ENCODE assay signal across 7 mouse cellular contexts in genomic region chr4:141142285-141142811, GRCm38 (mm10). TPM values are rescaled to one million over a fixed set of nuclear protein-coding genes. Genes with fewer than 3 reads are reported as not detected.
DNase-seq lines count a peak whose midpoint lies in the region; ATAC-seq and TF ChIP-seq lines count a peak whose summit lies in the region.

No protein-coding gene starts in this region.

- no peaks in the 10 kb centered on the region for H3K36me3 ChIP-seq in CH12.LX (replicated peaks in 1 of 2; ENCODE audit: control insufficient read depth in 1 of 2, insufficient read depth in 1 of 2, low read length in 1 of 2)
- no peaks in the 10 kb centered on the region for H3K36me3 ChIP-seq in heart, embryonic 14.5 days (ENCODE audit: control insufficient read depth, insufficient read depth, low read length)
- H3K36me3 ChIP-seq in lung, embryonic 14.5 days (ENCODE audit: insufficient read depth): no peaks in the 10 kb centered on the region

- H3K27ac ChIP-seq in CH12.LX (ENCODE audit: insufficient read depth, low read depth): peak overlapping the region; percentile 84
- peak overlapping the region; percentile 2 to 15; a peak in 3 of 4 replicates for H3K27ac ChIP-seq in heart, embryonic 14.5 days (replicated peaks in 1 of 2; ENCODE audit: control insufficient read depth in 1 of 2, insufficient read depth in 1 of 2, low read depth in 2 of 2, low read length in 2 of 2)
- H3K27ac ChIP-seq in lung, embryonic 14.5 days (ENCODE audit: low read depth): no peak overlapping the region

- peak; percentile 79 for DNase-seq in CH12.LX (ENCODE audit: extremely low read depth)
- peak; percentile 87 for DNase-seq in adipocyte (ENCODE audit: low spot score)
- peak; percentile 70 for DNase-seq in embryo, embryonic 9.5 days (ENCODE audit: extremely low spot score)
- peak; percentile 71 to 91 for DNase-seq in layer of hippocampus, adult 18-20 months (ENCODE audit: low spot score in 2 of 2)
- DNase-seq in lung, embryonic 14.5 days: peak; percentile 91
- DNase-seq in right cerebral cortex, postnatal 10 days (ENCODE audit: low spot score in 2 of 2): peak; percentile 80 to 85

- no peaks in the 10 kb centered on the region for H3K9me3 ChIP-seq in CH12.LX (replicated peaks; ENCODE audit: low read length)
- H3K9me3 ChIP-seq in heart, embryonic 14.5 days (ENCODE audit: control insufficient read depth, low read length): no peaks in the 10 kb centered on the region
- no peaks in the 10 kb centered on the region for H3K9me3 ChIP-seq in lung, embryonic 14.5 days (ENCODE audit: low read depth, low read length)

- peak; percentile 68 for TF ChIP-seq EP300 in CH12.LX (IDR thresholded peaks at IDR 0.05; ENCODE audit: low read length)

- H3K4me1 ChIP-seq in CH12.LX (ENCODE audit: control insufficient read depth in 1 of 2, insufficient read depth in 2 of 2): peaks cover 20 to 54% of the 10 kb centered on the region in 2 experiments
- peaks cover 3 to 13% of the 10 kb centered on the region in 2 experiments; a peak in 2 of 4 replicates for H3K4me1 ChIP-seq in heart, embryonic 14.5 days (ENCODE audit: control insufficient read depth in 2 of 2, insufficient read depth in 2 of 2, low read length in 2 of 2)
- peaks cover 19% of the 10 kb centered on the region; the same call in 1 of the 2 replicates for H3K4me1 ChIP-seq in lung, embryonic 14.5 days (ENCODE audit: insufficient read depth)

- in situ Hi-C loops in CH12.LX (cut with MboI; ENCODE audit: low pct_ligation_motif_present, low pct_unique_long_range_greater_than_20kb, low sequenced_read_pairs): loop anchor here (10.0 kb wide), 2 partner anchors 72 to 222 kb away; partner anchors contain the start of genes Fam131c and Rsg1

- peak; percentile 81 for TF ChIP-seq RAD21 in CH12.LX (IDR thresholded peaks at IDR 0.05; ENCODE audit: low read depth, low read length)

- WGBS in heart, embryonic 14.5 days: 22% methylated on average over 9 of the region's 9 CpGs
- WGBS in lung, embryonic 14.5 days: 24% methylated on average over 9 of the region's 9 CpGs

- peak overlapping the region; percentile 70 for H3K4me2 ChIP-seq in CH12.LX (ENCODE audit: insufficient read depth, low read depth, poor library complexity, severe bottlenecking)
- H3K4me2 ChIP-seq in heart, embryonic 14.5 days (ENCODE audit: low read length): peak overlapping the region; percentile 56
- peak overlapping the region; percentile 40; the same call in 1 of the 2 replicates for H3K4me2 ChIP-seq in lung, embryonic 14.5 days

- 0 out of 2 replicates have a peak, but pooled peaks have one; percentile 20 for TF ChIP-seq POLR2A in CH12.LX (IDR thresholded peaks at IDR 0.05; ENCODE audit: low read depth, low read length)

- dilution Hi-C loops in CH12.LX (cut with MboI; ENCODE audit: extremely low pct_ligation_motif_present, extremely low pct_unique_long_range_greater_than_20kb, low sequenced_read_pairs): no loop called here

- no peaks in the 10 kb centered on the region for H3K27me3 ChIP-seq in CH12.LX (replicated peaks)
- H3K27me3 ChIP-seq in heart, embryonic 14.5 days (ENCODE audit: control insufficient read depth, insufficient read depth, low read length): no peaks in the 10 kb centered on the region
- H3K27me3 ChIP-seq in lung, embryonic 14.5 days (ENCODE audit: insufficient read depth, low read length): no peaks in the 10 kb centered on the region

- no peak for ATAC-seq in heart, embryonic 14.5 days (ENCODE audit: insufficient number of reproducible peaks, insufficient read depth, low FRiP score, low read depth)
- ATAC-seq in lung, embryonic 14.5 days (ENCODE audit: insufficient read depth): no peak

- peak; percentile 92 to 97 for TF ChIP-seq CTCF in CH12.LX (conservative IDR thresholded peaks at IDR 0.05 in 1 of 2, IDR thresholded peaks at IDR 0.05 in 1 of 2; ENCODE audit: low read depth in 2 of 2, low read length in 2 of 2)
- TF ChIP-seq CTCF in lung, embryonic 14.5 days (IDR thresholded peaks at IDR 0.05; ENCODE audit: low read depth): peak; percentile 93

- H3K79me2 ChIP-seq in CH12.LX (replicated peaks; ENCODE audit: control insufficient read depth, extremely low read depth, insufficient read depth, poor library complexity, severe bottlenecking): peaks cover 17% of the 10 kb centered on the region

- peak overlapping the region in 2 of 3 experiments; percentile 2 to 26 for H3K4me3 ChIP-seq in CH12.LX (replicated peaks in 1 of 3; ENCODE audit: low read depth in 2 of 3, low read length in 2 of 3, poor library complexity in 1 of 3)
- no peak overlapping the region for H3K4me3 ChIP-seq in heart, embryonic 14.5 days (ENCODE audit: control insufficient read depth in 1 of 2, insufficient read depth in 1 of 2, low read depth in 1 of 2, low read length in 2 of 2)
- H3K4me3 ChIP-seq in lung, embryonic 14.5 days (ENCODE audit: low read depth, low read length): no peak overlapping the region

- peak overlapping the region; percentile 18; the same call in 1 of the 2 replicates for H3K9ac ChIP-seq in CH12.LX (ENCODE audit: insufficient read depth, low read depth)
- peak overlapping the region; percentile 35 for H3K9ac ChIP-seq in heart, embryonic 14.5 days (ENCODE audit: low read length)
- no peak overlapping the region for H3K9ac ChIP-seq in lung, embryonic 14.5 days

TF ChIP-seq in CH12.LX, 34 proteins besides CTCF, POLR2A, EP300 and RAD21 (continues in another document):
- no peak for TF ChIP-seq E2F4 (IDR thresholded peaks at IDR 0.05; ENCODE audit: insufficient replicate concordance, low read depth, low read length)
- peak; percentile 46 for TF ChIP-seq JUN (IDR thresholded peaks at IDR 0.05; ENCODE audit: insufficient read depth, low read depth, low read length)
- no peak for TF ChIP-seq UBTF (IDR thresholded peaks at IDR 0.05; ENCODE audit: low read depth, low read length)
- TF ChIP-seq NRF1 (IDR thresholded peaks at IDR 0.05; ENCODE audit: low read depth, low read length): peak; percentile 39; the same call in 1 of the 2 replicates
- TF ChIP-seq ZMIZ1 (IDR thresholded peaks at IDR 0.05; ENCODE audit: low read depth, low read length): no peak
- TF ChIP-seq ETS1 (conservative IDR thresholded peaks at IDR 0.05; ENCODE audit: low read depth, low read length): peak; percentile 64; the same call in 1 of the 2 replicates
- no peak for TF ChIP-seq BHLHE40 (IDR thresholded peaks at IDR 0.05; ENCODE audit: low read depth, low read length)
- TF ChIP-seq TCF12 (IDR thresholded peaks at IDR 0.05; ENCODE audit: low read depth, low read length): peak; percentile 66; the same call in 1 of the 2 replicates
- peak; percentile 6; the same call in 1 of the 2 replicates for TF ChIP-seq ZC3H11A (IDR thresholded peaks at IDR 0.05; ENCODE audit: low read depth, low read length)
- TF ChIP-seq CHD1 (IDR thresholded peaks at IDR 0.05; ENCODE audit: low read depth, low read length): peak; percentile 83; the same call in 1 of the 2 replicates
- TF ChIP-seq USF2 (conservative IDR thresholded peaks at IDR 0.05; ENCODE audit: low read depth, low read length): no peak
- TF ChIP-seq ZNF384 (IDR thresholded peaks at IDR 0.05; ENCODE audit: low read depth, low read length): peak; percentile 43; the same call in 1 of the 2 replicates
- TF ChIP-seq IRF4 (IDR thresholded peaks at IDR 0.05; ENCODE audit: low read depth, low read length): peak; percentile 36
- peak; percentile 14; the same call in 1 of the 2 replicates for TF ChIP-seq MEF2A (IDR thresholded peaks at IDR 0.05; ENCODE audit: borderline replicate concordance, low read depth, low read length)
- TF ChIP-seq HCFC1 (IDR thresholded peaks at IDR 0.05; ENCODE audit: low read depth, low read length): peak; percentile 52
- peak; percentile 69 for TF ChIP-seq MXI1 (IDR thresholded peaks at IDR 0.05; ENCODE audit: low read depth, low read length)
- no peak for TF ChIP-seq USF1 (IDR thresholded peaks at IDR 0.05; ENCODE audit: low read depth, low read length)
- TF ChIP-seq JUND (conservative IDR thresholded peaks at IDR 0.05; ENCODE audit: low read depth, low read length): peak; percentile 52
- 0 out of 2 replicates have a peak, but pooled peaks have one; percentile 54 for TF ChIP-seq KAT2A (IDR thresholded peaks at IDR 0.05; ENCODE audit: insufficient replicate concordance, low read length)
- no peak for TF ChIP-seq POLR2AphosphoS2 (IDR thresholded peaks at IDR 0.05; ENCODE audit: low read depth, low read length)
- TF ChIP-seq SIN3A (IDR thresholded peaks at IDR 0.05; ENCODE audit: low read length): peak; percentile 81
- no peak for TF ChIP-seq MAZ (IDR thresholded peaks at IDR 0.05; ENCODE audit: low read depth, low read length)
- TF ChIP-seq RCOR1 (conservative IDR thresholded peaks at IDR 0.05; ENCODE audit: low read depth, low read length): no peak
- TF ChIP-seq GABPA (IDR thresholded peaks at IDR 0.05; ENCODE audit: insufficient replicate concordance, low read depth, low read length): no peak
- TF ChIP-seq MYC (IDR thresholded peaks at IDR 0.05; ENCODE audit: low read depth, low read length): peak; percentile 73
- no peak; the same call in 1 of the 2 replicates for TF ChIP-seq ZKSCAN1 (IDR thresholded peaks at IDR 0.05; ENCODE audit: borderline replicate concordance, low read depth, low read length)

RNA-seq across cellular contexts. Expression of gene Szrd1, which starts 2.8 kb away (rescaled TPM):
- total RNA-seq in CH12.LX (2012; rRNA removed) (82.5 and 106 TPM in 2 replicates), CH12.LX (2014; rRNA removed) (77.8 and 80.9 TPM in 2 replicates)
- 126 and 143 TPM in 2 replicates for polyA plus RNA-seq in CH12.LX (2012; ENCODE audit: insufficient read length, low read depth)
- 20.8 and 24.0 TPM in 2 replicates for polyA plus RNA-seq in heart, embryonic 14.5 days (2014; fragmentation: Nextera tagmentation; extraction: Ambion mirVana)
- total RNA-seq in layer of hippocampus, adult 18-20 months (2021): 10 to 100 TPM; 58.5 to 61.0 TPM
- 29.8 and 32.5 TPM in 2 replicates for polyA plus RNA-seq in lung, embryonic 14.5 days (2014; fragmentation: Nextera tagmentation; extraction: Ambion mirVana)

RNA-seq across cellular contexts. Expression of gene Fbxo42, which starts 5.4 kb away (rescaled TPM):
- total RNA-seq in CH12.LX (2012; rRNA removed): 14.4 and 17.3 TPM in 2 replicates
- total RNA-seq in CH12.LX (2014; rRNA removed): 8.6 and 9.8 TPM in 2 replicates
- polyA plus RNA-seq in CH12.LX (2012; ENCODE audit: insufficient read length, low read depth): 16.5 and 20.1 TPM in 2 replicates
- polyA plus RNA-seq in heart, embryonic 14.5 days (2014; fragmentation: Nextera tagmentation; extraction: Ambion mirVana): 12.7 and 15.7 TPM in 2 replicates
- 10 to 100 TPM; 23.2 to 24.4 TPM for total RNA-seq in layer of hippocampus, adult 18-20 months (2021)
- 28.1 and 28.6 TPM in 2 replicates for polyA plus RNA-seq in lung, embryonic 14.5 days (2014; fragmentation: Nextera tagmentation; extraction: Ambion mirVana)

RNA-seq across cellular contexts. Expression of gene Spata21, which starts 54.2 kb away (rescaled TPM):
- total RNA-seq in CH12.LX (2012; rRNA removed) (not detected in 2 replicates), CH12.LX (2014; rRNA removed) (not detected in 2 replicates)
- not detected in 2 replicates for polyA plus RNA-seq in CH12.LX (2012; ENCODE audit: insufficient read length, low read depth)
- not detected in 2 replicates for polyA plus RNA-seq in heart, embryonic 14.5 days (2014; fragmentation: Nextera tagmentation; extraction: Ambion mirVana)
- total RNA-seq in layer of hippocampus, adult 18-20 months (2021): under 1 TPM in 1 of 2 experiments, not detected in 1; 0.35 TPM
- 0.20 and 0.34 TPM in 2 replicates for polyA plus RNA-seq in lung, embryonic 14.5 days (2014; fragmentation: Nextera tagmentation; extraction: Ambion mirVana)

Comparison
In these comparisons a context has a peak if more than half of its experiments do, and no peak if none do; other contexts are left out.
1. H3K4me3 ChIP-seq: peak in CH12.LX (2 of 3); none in heart, embryonic 14.5 days (0 of 2) and lung, embryonic 14.5 days (single experiment).
2. Peak in every context shown above with its lines, with median percentiles within 50 percentile points of each other: DNase-seq and H3K4me2 ChIP-seq.